Mouse (Mus musculus) erythroblast, embryonic 14.5 days (primary cell): ENCODE data around the gene Cep295nl.

Experiments
- GATA1 ChIP-seq: IDR thresholded peaks from 2 replicates; pipeline ENCODE4 v1.6.1; 2012; ENCODE audit warnings: low read length, inconsistent platforms, mixed read lengths
- TAL1 ChIP-seq: IDR thresholded peaks from 3 replicates; pipeline ENCODE4 v1.6.1; 2012; ENCODE audit warnings: low read length, inconsistent platforms, mixed read lengths

DNA sequence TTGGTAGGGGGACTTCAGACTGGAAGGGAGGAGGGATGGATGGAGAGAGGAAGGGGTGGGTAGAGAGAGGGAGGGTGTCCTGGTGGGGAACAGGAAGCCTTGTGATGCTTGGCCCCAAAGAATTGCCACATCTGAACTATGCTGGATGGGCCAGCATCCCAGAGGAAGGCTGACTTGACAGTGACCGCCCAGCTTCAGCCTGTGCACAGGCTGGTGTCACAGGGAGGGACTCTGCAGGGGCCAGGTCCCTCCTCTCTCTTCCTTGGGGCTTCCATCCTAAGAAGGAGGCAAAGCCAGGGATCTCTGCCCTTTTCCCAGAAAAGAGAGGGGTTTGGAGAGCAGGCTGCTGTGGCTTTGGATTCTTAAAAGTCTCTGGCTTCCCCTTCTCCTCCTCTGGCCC lies 20.2 kb upstream of the Cep295nl start:
- TF ChIP-seq TAL1 (no peak), GATA1 (no peak)
